Mouse (Mus musculus) cerebellum, postnatal 25 days (tissue): ENCODE data around the gene Snrnp40.
A peak's percentile ranks its signal among the peaks of the same experiment; 100 is the strongest.

Experiments used
- DNase-seq, 2 experiments: peaks; one replicate each; pipeline ENCODE4 v3.0.0; 2021; ENCODE audit warnings: mixed read lengths in 2 of 2

The Snrnp40 gene

GRCm38 (mm10) chr4:130380418-130380817, 20.5 kb downstream of the Snrnp40 start:
- no peak for DNase-seq

GRCm38 (mm10) chr4:130387256-130387655, 27.3 kb downstream of the Snrnp40 start:
- DNase-seq: peak; percentile 67 to 73

DNA sequence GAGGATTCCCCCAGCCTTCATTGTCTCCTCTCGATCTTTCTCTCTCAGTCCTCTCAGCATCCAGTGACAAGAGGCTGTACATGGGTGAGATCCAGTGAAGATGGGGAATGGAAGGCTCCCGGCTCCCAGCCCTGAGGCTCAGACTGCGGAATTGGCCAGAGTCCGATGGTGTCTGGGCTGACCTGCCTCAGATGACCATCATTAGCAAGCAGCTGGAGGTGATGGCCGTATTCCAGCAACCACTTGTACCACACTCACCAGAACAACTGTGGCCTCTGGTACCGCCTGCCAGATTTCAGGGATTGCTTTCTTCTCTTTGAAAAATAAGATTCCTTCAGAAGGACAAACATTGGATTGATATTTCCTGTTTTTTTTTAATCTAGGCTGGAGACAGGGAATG, 29.6 kb downstream of the Snrnp40 start:
- DNase-seq: peak in 1 of 2 experiments; percentile 53

GRCm38 (mm10) chr4:130389927-130390326, 30.0 kb downstream of the Snrnp40 start:
- no peak for DNase-seq

GRCm38 (mm10) chr4:130391265-130391664, 31.3 kb downstream of the Snrnp40 start:
- peak in 1 of 2 experiments; percentile 33 for DNase-seq
